Mouse (Mus musculus) brown adipose tissue, adult 24 weeks (tissue): Measurements from ENCODE around the gene Nipsnap3b. TPM values are rescaled to one million over a fixed set of nuclear protein-coding genes. Genes with fewer than 3 reads are reported as not detected.

Experiments
- H3K27ac ChIP-seq: fragments of 200-500 bp; replicated peaks from 2 replicates; pipeline ENCODE4 v1.5.1; 2012; ENCODE audit warnings: low read depth, mild to moderate bottlenecking, low read length
- H3K4me1 ChIP-seq: fragments of 200-500 bp; 2 replicates; pipeline ENCODE4 v1.6.1; 2012; ENCODE audit warnings: low read length, mixed read lengths; ENCODE audit not compliant: control insufficient read depth, insufficient read depth, insufficient read length
- H3K4me3 ChIP-seq: fragments of 200-500 bp; 2 replicates; pipeline ENCODE4 v1.5.1; 2012; ENCODE audit warnings: low read depth, mild to moderate bottlenecking, low read length, moderate library complexity; ENCODE audit not compliant: insufficient read depth
- polyA plus RNA-seq: library from polyadenylated mRNA; stranded (reverse); fragments of >200 nt; gene quantifications from 2 replicates; pipeline ENCODE4 v1.2.4, GENCODE M21; 2012; ENCODE audit not compliant: missing spikeins, insufficient read depth, insufficient read length

Nipsnap3b gene
- polyA plus RNA-seq, 1 experiment = 21.5 TPM

DNA sequence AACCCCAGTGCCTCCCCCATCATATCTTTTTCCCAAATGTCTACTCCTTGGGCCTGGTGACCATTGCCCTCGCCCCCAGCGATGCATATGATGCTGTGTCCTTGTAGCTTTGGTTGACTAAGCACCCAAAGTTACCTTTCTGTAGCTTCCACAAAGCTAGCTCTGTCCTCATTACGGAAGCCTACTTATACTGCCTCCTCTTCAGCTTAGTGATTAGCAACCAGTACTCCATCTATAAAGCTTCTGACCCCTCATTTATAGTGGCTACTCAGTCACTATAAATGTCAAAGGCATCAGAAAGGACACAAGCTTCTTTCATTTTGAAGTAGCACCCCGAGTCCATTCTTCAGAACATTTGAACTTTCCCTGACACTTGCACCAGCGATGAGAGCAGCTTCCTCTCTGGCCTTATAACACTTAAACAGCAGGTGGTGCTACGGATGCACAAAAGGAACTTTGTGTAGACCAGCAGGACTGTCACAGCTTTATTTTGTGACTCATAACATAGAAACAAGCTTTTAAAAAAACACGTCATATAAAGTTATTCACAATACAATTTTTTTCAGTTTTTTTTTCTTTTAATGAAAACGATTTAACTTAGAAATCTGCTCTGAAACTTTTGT lies 18.8 kb downstream of the Nipsnap3b start:
- Histone ChIP-seq H3K4me1 (no peaks in the 10 kb centered on the region), H3K27ac (no peak overlapping the region), H3K4me3 (no peak overlapping the region)

DNA sequence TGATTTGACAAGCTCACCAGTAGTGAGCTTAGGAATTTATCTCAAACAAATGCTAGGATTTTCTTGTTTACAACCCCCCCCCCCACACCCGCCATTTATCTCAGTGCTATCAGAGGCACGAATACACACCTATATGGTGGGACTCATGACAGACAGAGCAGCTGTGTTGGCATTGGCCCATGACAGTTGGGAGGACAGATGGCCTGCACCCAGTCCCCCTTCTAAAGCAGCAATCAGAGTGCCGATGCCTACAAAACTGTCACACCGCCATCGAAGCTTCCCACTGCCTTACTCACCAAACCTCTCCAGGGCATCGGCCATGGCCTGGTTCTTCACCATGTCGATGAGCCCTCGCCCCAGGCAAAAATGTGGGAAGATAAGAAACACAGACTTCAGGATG lies 32.1 kb downstream of the Nipsnap3b start:
- Histone ChIP-seq H3K4me1 (no peaks in the 10 kb centered on the region), H3K27ac (no peak overlapping the region), H3K4me3 (no peak overlapping the region)

DNA sequence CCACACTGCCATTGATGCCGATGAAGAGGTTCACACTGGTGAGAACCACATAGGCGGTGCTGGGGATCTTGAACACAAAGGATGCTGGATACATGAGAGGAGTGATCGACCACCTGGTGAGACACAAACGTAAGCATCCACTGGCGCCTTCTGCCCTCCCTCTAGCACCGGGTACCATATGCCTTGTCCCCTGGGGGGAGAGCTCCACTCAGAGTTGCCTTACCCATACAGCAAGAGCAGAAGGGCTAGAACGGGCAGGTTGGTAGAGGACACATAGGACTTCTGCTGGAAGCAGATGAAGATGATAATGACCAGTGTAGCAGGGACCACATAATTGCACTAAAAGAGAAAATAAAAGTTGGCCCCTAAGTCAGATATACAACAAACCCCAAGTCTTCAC lies 34.1 kb downstream of the Nipsnap3b start:
- H3K4me3 ChIP-seq = no peak overlapping the region
- no peak overlapping the region for H3K27ac ChIP-seq
- H3K4me1 ChIP-seq = no peaks in the 10 kb centered on the region

DNA sequence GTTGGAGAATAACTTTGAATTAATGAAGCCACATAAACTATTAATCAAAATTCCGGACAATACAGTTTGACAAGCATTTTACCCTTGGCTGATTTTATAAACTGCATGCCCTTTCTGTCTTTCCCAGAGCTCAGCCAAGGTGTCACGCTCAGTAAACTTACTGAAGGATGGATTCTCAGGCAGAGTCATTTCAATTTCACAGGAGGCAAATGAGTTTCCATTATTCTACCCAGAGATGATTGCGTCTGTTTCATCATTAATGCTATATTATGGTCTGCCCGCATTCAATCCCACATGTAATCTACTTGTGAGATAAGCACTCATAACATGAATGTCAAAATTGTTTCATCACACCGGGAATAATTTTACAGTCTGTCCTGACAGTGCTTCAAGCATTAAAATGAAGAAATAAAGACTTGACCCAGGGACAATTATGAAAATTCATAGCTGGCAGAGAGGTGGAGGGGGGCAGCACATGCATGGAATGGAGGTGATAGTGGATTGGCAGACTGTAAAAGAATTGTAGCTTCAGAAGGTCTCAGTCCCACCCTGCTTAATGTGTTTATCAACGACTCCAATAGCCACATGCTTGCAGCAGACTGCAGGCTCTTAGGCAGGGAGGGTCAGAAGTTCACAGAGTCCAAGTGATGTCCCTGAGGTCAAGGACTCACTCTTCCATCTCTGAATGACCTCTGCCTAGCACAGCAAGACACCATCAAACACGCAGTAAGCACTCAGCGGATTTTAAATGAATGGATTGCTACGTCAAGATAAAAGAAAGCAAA lies 34.8 kb downstream of the Nipsnap3b start:
- no peaks in the 10 kb centered on the region for H3K4me1 ChIP-seq
- H3K27ac ChIP-seq = no peak overlapping the region

DNA sequence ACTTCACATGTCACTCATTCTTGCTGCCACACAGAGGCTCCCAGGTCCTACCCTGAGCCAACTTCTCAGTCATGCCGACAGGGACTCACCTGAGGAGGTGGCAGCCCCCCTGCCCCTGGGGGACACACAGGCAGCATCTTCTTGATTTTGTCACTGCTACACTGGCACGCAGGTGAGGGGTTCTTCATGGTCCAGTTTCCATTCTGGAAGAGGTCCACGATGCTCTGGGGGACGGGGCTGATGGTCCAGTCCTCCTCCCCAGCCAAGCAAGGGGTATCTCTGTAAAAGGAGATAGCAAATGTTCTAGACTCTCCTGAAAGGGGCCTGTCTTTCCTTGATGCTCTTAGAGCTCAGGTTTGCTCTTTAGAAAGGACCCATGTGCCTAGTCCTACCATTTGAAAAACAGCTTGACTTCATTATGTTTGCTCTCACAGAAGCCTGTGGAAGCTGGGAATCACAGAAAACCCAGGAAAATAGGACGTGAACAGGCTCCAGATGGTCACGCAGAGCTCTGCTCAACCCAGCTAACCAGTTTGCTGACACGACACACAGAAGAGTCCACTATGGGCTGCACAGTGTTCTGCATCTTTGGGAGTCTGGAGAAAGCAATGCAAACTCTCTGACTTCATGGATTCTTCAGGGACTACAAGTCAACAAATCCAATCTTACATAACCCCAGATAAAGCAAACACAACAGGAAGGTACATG lies 50.8 kb downstream of the Nipsnap3b start:
- no peak overlapping the region for H3K4me3 ChIP-seq
- no peaks in the 10 kb centered on the region for H3K4me1 ChIP-seq
- no peak overlapping the region for H3K27ac ChIP-seq

More for the DNA sequence above, 34.8 kb downstream of the Nipsnap3b start:
- no peak overlapping the region for H3K4me3 ChIP-seq

Other genes with a start within 250 kb of the Nipsnap3b start
- not detected in 2 replicates for gene Olfr275, start 197.3 kb upstream of the Nipsnap3b start, polyA plus RNA-seq
- gene Olfr273, start 152.6 kb upstream of the Nipsnap3b start, polyA plus RNA-seq = not detected in 2 replicates
- gene Olfr272, start 92.7 kb upstream of the Nipsnap3b start, polyA plus RNA-seq = not detected in 2 replicates
- gene Olfr270, start 47.3 kb upstream of the Nipsnap3b start, polyA plus RNA-seq = not detected in 2 replicates
- gene Nipsnap3a, start 22.6 kb upstream of the Nipsnap3b start, polyA plus RNA-seq = not detected in 2 replicates
- 21.5 and 22.3 TPM in 2 replicates for gene Abca1, start 148.0 kb downstream of the Nipsnap3b start, polyA plus RNA-seq